Mouse (Mus musculus) embryonic facial prominence, embryonic 14.5 days (tissue): ENCODE results near the gene Cxcl17. TPM values are rescaled to one million over a fixed set of nuclear protein-coding genes. Genes with fewer than 3 reads are reported as not detected.
"Not testable (repeated sequence)": the region's sequence is repeated elsewhere in the genome, so short reads cannot be mapped to it uniquely, and the experiment has no call there.

Experiments
- ATAC-seq: fragments of 200-750 bp; cut with Nextera tagmentation; 2 replicates; pipeline ENCODE4 v1.8.0; 2017; ENCODE audit warnings: low read depth, moderate number of reproducible peaks, moderate TSS enrichment
- DNase-seq: peaks from one replicate; pipeline ENCODE4 v3.0.0-alpha.2; 2015; ENCODE audit warnings: low spot score
- H3K27ac ChIP-seq: fragments of 300-500 bp; sonication (generic); replicated peaks from 2 replicates; pipeline ENCODE4 v1.5.1; 2014; ENCODE audit warnings: low read depth, mild to moderate bottlenecking, low read length, moderate library complexity
- H3K27me3 ChIP-seq: fragments of 300-500 bp; sonication (generic); replicated peaks from 2 replicates; pipeline ENCODE4 v1.6.1; 2014; ENCODE audit warnings: low read length; ENCODE audit not compliant: control insufficient read depth, insufficient read depth
- H3K36me3 ChIP-seq: fragments of 300-500 bp; sonication (generic); 2 replicates; pipeline ENCODE4 v1.6.1; 2014; ENCODE audit warnings: low read length, mixed read lengths; ENCODE audit not compliant: control insufficient read depth, insufficient read depth
- H3K4me1 ChIP-seq: fragments of 300-500 bp; sonication (generic); 2 replicates; pipeline ENCODE4 v1.6.1; 2014; ENCODE audit warnings: antibody characterized with exemption, low read length; ENCODE audit not compliant: control insufficient read depth, insufficient read depth
- H3K4me2 ChIP-seq: fragments of 300-500 bp; sonication (generic); 2 replicates; pipeline ENCODE4 v1.6.1; 2014; ENCODE audit warnings: low read depth, mild to moderate bottlenecking, low read length, moderate library complexity, mixed read lengths
- H3K4me3 ChIP-seq: fragments of 300-500 bp; sonication (generic); 2 replicates; pipeline ENCODE4 v1.5.1; 2014; ENCODE audit warnings: low read depth, mild to moderate bottlenecking, low read length
- H3K9ac ChIP-seq: fragments of 300-500 bp; sonication (generic); 2 replicates; pipeline ENCODE4 v1.6.1; 2014; ENCODE audit warnings: low read depth, mild to moderate bottlenecking, low read length, moderate library complexity, mixed read lengths
- H3K9me3 ChIP-seq: fragments of 300-500 bp; sonication (generic); 2 replicates; pipeline ENCODE4 v1.6.1; 2016; ENCODE audit warnings: low read length; ENCODE audit not compliant: control insufficient read depth
- WGBS: fragments of 180-500 bp; shearing (Covaris S2); extraction: QIAGEN DNeasy Blood & Tissue Kit; methylation state at CpG from one replicate; pipeline ENCODE4 v1.1.7; 2014; 5-methylcytosine and 5-hydroxymethylcytosine counted together
- polyA plus RNA-seq: library from polyadenylated mRNA; unstranded; fragments of >200 nt; fragmentation: Nextera tagmentation; extraction: Ambion mirVana; gene quantifications from 2 replicates; pipeline ENCODE4 v1.2.1, GENCODE M21; 2014

The Cxcl17 gene
- polyA plus RNA-seq, 1 experiment from 2014 or later = 1.9 TPM

DNA sequence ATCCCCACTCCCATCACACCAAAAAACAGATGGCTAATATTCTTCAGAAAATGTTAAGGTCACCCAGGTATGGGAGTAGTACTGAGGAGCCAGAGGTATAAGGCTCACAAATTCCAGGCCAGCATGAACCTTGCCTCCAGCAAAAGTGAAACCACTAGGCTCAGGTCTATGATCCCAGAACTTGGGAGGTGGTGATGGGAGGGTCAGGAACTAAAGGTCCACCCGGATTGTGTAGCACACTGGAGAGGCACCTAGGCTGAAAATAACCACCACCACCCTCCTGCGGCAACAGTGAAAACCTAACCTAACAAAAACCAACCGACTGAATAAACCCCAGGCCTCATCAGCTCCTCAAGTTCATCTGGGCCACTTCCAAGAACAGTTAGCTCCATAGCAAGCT is 15.6 kb upstream of the Cxcl17 start:
- no peak overlapping the region for H3K27ac ChIP-seq
- ATAC-seq (no peak), DNase-seq (no peak)
- H3K4me2 ChIP-seq = no peak overlapping the region
- WGBS = 94% methylated on average over 3 of the region's 3 CpGs
- H3K9ac ChIP-seq = no peak overlapping the region
- no peaks in the 10 kb centered on the region for H3K36me3 ChIP-seq
- 0 out of 2 replicates have a peak, but pooled peaks cover under 1% of the 10 kb centered on the region for H3K4me1 ChIP-seq
- H3K9me3 ChIP-seq = no peaks in the 10 kb centered on the region
- no peaks in the 10 kb centered on the region for H3K27me3 ChIP-seq
- H3K4me3 ChIP-seq = no peak overlapping the region

DNA sequence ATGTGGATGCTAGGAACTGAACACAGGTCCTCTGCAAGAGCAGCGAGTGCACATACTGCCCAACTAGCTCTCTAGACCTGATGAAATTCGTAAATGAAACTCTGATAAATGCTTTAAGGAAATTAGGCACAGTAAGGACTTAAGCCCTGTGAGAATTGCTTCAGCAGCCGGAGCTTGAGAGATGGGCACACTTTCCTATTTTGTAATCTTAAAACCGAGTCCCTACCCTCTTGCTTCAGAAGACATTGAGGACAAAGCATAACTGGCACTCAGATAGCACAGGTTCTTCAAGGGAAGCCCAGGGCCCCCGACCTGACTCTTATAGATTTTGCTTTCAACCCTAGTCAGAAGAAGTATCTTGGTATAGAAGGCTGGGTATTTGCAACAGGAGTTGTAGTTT is 14.5 kb upstream of the Cxcl17 start:
- no peak overlapping the region for H3K9ac ChIP-seq
- DNase-seq = no peak
- H3K27me3 ChIP-seq = peaks cover 8% of the 10 kb centered on the region; the same call in 1 of the 2 replicates
- no peaks in the 10 kb centered on the region for H3K9me3 ChIP-seq
- ATAC-seq = no peak
- H3K36me3 ChIP-seq = no peaks in the 10 kb centered on the region
- WGBS = 88% methylated on average over 5 of the region's 5 CpGs
- H3K4me1 ChIP-seq = no peaks in the 10 kb centered on the region
- no peak overlapping the region for H3K27ac ChIP-seq
- no peak overlapping the region for H3K4me3 ChIP-seq
- no peak overlapping the region for H3K4me2 ChIP-seq

- 87% methylated on average over 4 of the region's 4 CpGs for WGBS
- not testable (repeated sequence) for H3K9me3 ChIP-seq, ATAC-seq, H3K27me3 ChIP-seq, DNase-seq, H3K27ac ChIP-seq, H3K4me3 ChIP-seq, H3K4me1 ChIP-seq, H3K36me3 ChIP-seq, H3K4me2 ChIP-seq, H3K9ac ChIP-seq
Measured at GRCm38 (mm10) chr7:25426380-25426779, 13.7 kb upstream of the Cxcl17 start.

DNA sequence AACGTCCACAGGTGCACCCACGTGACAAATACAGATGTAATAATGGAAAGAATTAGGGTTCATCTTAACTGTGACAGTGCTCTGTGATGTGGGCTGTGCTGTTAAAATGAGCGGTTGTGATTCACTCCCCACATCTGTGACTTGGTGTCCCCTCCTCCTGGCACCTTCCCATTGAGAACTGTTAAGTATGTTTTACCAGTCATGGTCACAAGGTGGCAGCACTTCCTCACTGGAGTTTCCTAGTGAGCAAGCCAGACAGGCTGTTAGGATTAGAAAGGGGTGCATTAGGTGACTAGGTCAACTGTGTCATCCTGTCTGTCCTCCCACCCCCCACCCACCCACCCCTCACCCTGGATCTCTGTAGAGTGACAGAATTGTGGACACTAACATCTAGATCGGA is 11.7 kb upstream of the Cxcl17 start:
- Histone ChIP-seq H3K4me1 (no peaks in the 10 kb centered on the region), H3K27me3 (peaks cover 10% of the 10 kb centered on the region; the same call in 1 of the 2 replicates), H3K9me3 (no peaks in the 10 kb centered on the region), H3K9ac (no peak overlapping the region), H3K4me3 (no peak overlapping the region), H3K4me2 (no peak overlapping the region), H3K27ac (no peak overlapping the region), H3K36me3 (no peaks in the 10 kb centered on the region)
- WGBS = 25% methylated on average over 4 of the region's 4 CpGs
- DNase-seq = peak; percentile 88
- ATAC-seq = no peak

DNA sequence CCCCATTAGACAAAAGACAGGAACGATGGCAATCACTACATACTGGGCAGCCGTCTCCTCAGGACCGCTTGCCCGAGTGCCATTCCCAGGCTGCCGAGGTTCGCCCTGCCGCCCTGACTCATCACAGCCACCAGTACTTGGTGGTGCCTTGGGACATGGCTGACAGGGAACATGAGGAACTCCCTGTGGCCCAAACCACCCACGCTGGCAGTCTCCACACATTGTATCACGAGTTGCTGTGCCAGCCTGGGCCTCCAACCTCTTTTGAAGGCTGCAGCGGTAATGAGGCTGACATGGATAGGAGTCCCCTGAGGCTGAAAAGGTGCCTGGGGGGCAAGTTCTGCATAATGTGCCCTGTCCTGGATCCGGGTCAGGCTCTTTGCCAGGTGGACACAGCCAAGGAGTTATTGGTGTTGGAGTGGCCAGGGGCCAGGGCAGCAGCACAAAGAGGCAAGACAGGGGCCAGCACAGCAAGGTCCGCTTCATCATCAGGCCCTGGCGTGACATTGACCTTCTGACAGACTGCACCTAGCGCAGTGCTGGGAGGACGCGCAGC is 9.7 kb upstream of the Cxcl17 start:
- DNase-seq = no peak
- Histone ChIP-seq H3K27me3 (peaks cover 10% of the 10 kb centered on the region; the same call in 1 of the 2 replicates), H3K27ac (no peak overlapping the region), H3K9me3 (no peaks in the 10 kb centered on the region), H3K4me1 (no peaks in the 10 kb centered on the region), H3K36me3 (no peaks in the 10 kb centered on the region), H3K9ac (no peak overlapping the region), H3K4me3 (no peak overlapping the region), H3K4me2 (no peak overlapping the region)
- WGBS = 69% methylated on average over 14 of the region's 16 CpGs
- no peak for ATAC-seq

GRCm38 (mm10) chr7:25419943-25420342 is 7.3 kb upstream of the Cxcl17 start:
- Histone ChIP-seq H3K9me3 (no peaks in the 10 kb centered on the region), H3K4me3 (no peak overlapping the region), H3K9ac (no peak overlapping the region), H3K27ac (no peak overlapping the region), H3K27me3 (peaks cover 10% of the 10 kb centered on the region; the same call in 1 of the 2 replicates), H3K4me1 (no peaks in the 10 kb centered on the region), H3K36me3 (no peaks in the 10 kb centered on the region), H3K4me2 (no peak overlapping the region)
- 83% methylated on average over 4 of the region's 4 CpGs for WGBS
- ATAC-seq (no peak), DNase-seq (no peak)

- Histone ChIP-seq H3K27ac (no peak overlapping the region), H3K9me3 (no peaks in the 10 kb centered on the region), H3K27me3 (peaks cover 10% of the 10 kb centered on the region; the same call in 1 of the 2 replicates), H3K4me3 (no peak overlapping the region), H3K4me1 (no peaks in the 10 kb centered on the region), H3K4me2 (no peak overlapping the region), H3K9ac (no peak overlapping the region), H3K36me3 (no peaks in the 10 kb centered on the region)
- 77% methylated on average over 8 of the region's 8 CpGs for WGBS
- DNase-seq = no peak
- ATAC-seq = no peak
Measured at GRCm38 (mm10) chr7:25419536-25419935, 6.8 kb upstream of the Cxcl17 start.

DNA sequence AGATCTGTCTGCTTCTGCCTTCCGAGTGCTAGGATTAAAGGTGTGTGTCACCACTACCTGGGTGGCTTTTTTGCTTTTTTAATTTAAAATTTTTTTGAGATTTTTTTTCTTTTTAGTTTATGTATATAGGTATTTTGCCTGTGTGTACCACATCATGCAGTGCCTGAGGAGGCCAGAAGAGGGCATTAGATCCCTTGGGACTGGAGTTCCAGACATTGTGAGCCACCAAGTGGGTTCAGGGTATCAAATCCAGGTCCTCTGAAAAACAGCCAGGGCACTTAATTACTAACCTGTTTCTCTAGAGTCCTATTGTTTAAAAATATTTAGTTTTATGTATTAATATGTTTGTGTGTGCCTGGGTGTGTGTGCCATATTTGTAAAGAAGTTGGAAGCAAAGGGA is 4.9 kb upstream of the Cxcl17 start:
- Histone ChIP-seq H3K9ac (no peak overlapping the region), H3K9me3 (no peaks in the 10 kb centered on the region), H3K4me3 (no peak overlapping the region), H3K27ac (no peak overlapping the region), H3K4me1 (no peaks in the 10 kb centered on the region), H3K4me2 (no peak overlapping the region), H3K27me3 (peaks cover 6% of the 10 kb centered on the region; the same call in 1 of the 2 replicates), H3K36me3 (no peaks in the 10 kb centered on the region)
- DNase-seq (no peak), ATAC-seq (no peak)
- WGBS = 82% methylated on average over 1 of the region's 1 CpGs

DNA sequence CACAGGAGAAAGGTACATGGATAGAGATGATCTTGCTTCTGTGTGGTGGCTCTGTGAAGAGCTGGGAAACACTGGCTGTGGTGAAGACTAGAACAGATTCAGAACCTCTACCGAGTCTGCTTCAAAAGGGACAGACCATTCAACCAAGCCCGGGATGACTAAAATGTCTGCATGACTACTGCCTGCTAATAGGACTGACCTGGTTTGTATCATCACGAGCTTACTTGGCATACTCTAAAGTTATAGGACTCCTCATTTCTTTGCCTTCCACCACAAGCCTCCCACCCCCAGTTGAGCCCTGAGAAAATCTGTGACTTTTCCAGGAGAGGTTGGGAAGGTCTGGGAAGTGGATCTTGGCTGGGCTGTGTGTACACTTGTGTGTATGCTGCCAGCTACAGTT is 825 bp downstream of the Cxcl17 start:
- Histone ChIP-seq H3K9ac (no peak overlapping the region), H3K9me3 (no peaks in the 10 kb centered on the region), H3K27me3 (no peaks in the 10 kb centered on the region), H3K4me1 (no peaks in the 10 kb centered on the region), H3K4me3 (no peak overlapping the region), H3K27ac (no peak overlapping the region), H3K4me2 (no peak overlapping the region), H3K36me3 (no peaks in the 10 kb centered on the region)
- 82% methylated on average over 3 of the region's 3 CpGs for WGBS
- DNase-seq (no peak), ATAC-seq (no peak)
